In the genomic region with DNA sequence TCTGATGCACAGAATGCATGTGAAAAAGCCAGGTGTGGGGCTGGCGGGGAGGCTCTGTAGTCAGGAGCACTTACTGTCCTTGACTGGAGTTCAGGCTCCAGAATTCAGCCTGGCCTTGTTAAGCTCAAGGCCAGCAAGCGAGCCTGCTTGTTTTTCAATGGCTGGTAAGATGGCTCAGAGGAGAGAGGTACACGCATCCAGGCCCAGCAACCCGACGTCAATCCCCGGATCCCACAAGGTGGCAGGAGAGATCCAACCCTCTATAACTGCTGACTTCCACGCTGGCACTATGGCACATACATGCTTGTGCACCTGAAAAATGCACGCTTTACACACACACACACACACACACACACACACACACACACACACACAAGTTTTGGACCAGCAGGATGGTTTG, we compare ENCODE assay signal across 17 mouse cellular contexts. TPM values are rescaled to one million over a fixed set of nuclear protein-coding genes. Genes with fewer than 3 reads are reported as not detected.
DNase-seq lines count a peak whose midpoint lies in the region; ATAC-seq and TF ChIP-seq lines count a peak whose summit lies in the region.
"Had no signal": no experiment of that assay in that cellular context is flagged by ENCODE, and none has a peak within 500 bp of the region (broad histone marks: within the 10 kb centered on the region; RNA-seq: fewer than 3 reads in every experiment).

No protein-coding gene starts in this region.

- no peaks in the 10 kb centered on the region for H3K36me3 ChIP-seq in kidney, embryonic 15.5 days
- H3K36me3 ChIP-seq in stomach, postnatal 0 days (ENCODE audit: control insufficient read depth, insufficient read depth, low read length): no peaks in the 10 kb centered on the region
- H3K36me3 ChIP-seq: forebrain, embryonic 10.5 days; liver, embryonic 13.5 days had no signal

- H3K27ac ChIP-seq in kidney, embryonic 15.5 days: no peak overlapping the region
- no peak overlapping the region for H3K27ac ChIP-seq in stomach, postnatal 0 days (replicated peaks)
- H3K27ac ChIP-seq: forebrain, embryonic 10.5 days; gastrocnemius, adult 2 months; hindbrain, embryonic 15.5 days; liver, embryonic 13.5 days had no signal

- H3K4me1 ChIP-seq in kidney, embryonic 15.5 days: 0 out of 2 replicates have a peak, but pooled peaks cover 3% of the 10 kb centered on the region
- no peaks in the 10 kb centered on the region for H3K4me1 ChIP-seq in stomach, postnatal 0 days (replicated peaks; ENCODE audit: control insufficient read depth, insufficient read depth)
- H3K4me1 ChIP-seq: forebrain, embryonic 10.5 days; hindbrain, embryonic 15.5 days; liver, embryonic 13.5 days had no signal

- no peak overlapping the region for H3K4me3 ChIP-seq in kidney, embryonic 15.5 days (replicated peaks)
- no peak overlapping the region for H3K4me3 ChIP-seq in stomach, postnatal 0 days (ENCODE audit: low read depth, low read length)
- H3K4me3 ChIP-seq: forebrain, embryonic 10.5 days; gastrocnemius, adult 2 months; heart, embryonic 12.5 days; hindbrain, embryonic 15.5 days; liver, embryonic 13.5 days had no signal

- WGBS in kidney, embryonic 15.5 days: 62% methylated on average over 8 of the region's 8 CpGs
- 69% methylated on average over 8 of the region's 8 CpGs for WGBS in stomach, postnatal 0 days

- TF ChIP-seq EP300 in stomach, postnatal 0 days (optimal IDR thresholded peaks at IDR 0.05): no peak

- peak; percentile 29 to 31 for DNase-seq in kidney, postnatal 4 days
- peak; percentile 9 for DNase-seq in retina, embryonic 14.5 days (ENCODE audit: low spot score)
- no peak for DNase-seq in retina, postnatal 1 day
- DNase-seq in adrenal gland, postnatal 36 days: peak; percentile 41 to 51
- no peak for DNase-seq in stomach, postnatal 0 days (ENCODE audit: low spot score)
- DNase-seq in lung, postnatal 25 days (ENCODE audit: low spot score): no peak
- no peak for DNase-seq in heart, adult 18-20 months
- DNase-seq: gastrocnemius, adult 2 months; kidney, postnatal 36 days; liver, embryonic 13.5 days; thymus, postnatal 4 days had no signal

- TF ChIP-seq CTCF in stomach, postnatal 0 days (IDR thresholded peaks at IDR 0.05; ENCODE audit: low read depth): peak; percentile 57

- ATAC-seq in kidney, embryonic 15.5 days (replicated peaks; ENCODE audit: low FRiP score): no peak
- no peak for ATAC-seq in stomach, postnatal 0 days (ENCODE audit: low FRiP score, low TSS enrichment)

- H3K27me3 ChIP-seq in kidney, embryonic 15.5 days: no peaks in the 10 kb centered on the region
- H3K27me3 ChIP-seq in stomach, postnatal 0 days (ENCODE audit: control insufficient read depth, insufficient read depth, low read length): no peaks in the 10 kb centered on the region
- H3K27me3 ChIP-seq: heart, embryonic 12.5 days; hindbrain, embryonic 15.5 days; liver, embryonic 13.5 days had no signal

- no peaks in the 10 kb centered on the region for H3K9me3 ChIP-seq in kidney, embryonic 15.5 days (replicated peaks)
- no peaks in the 10 kb centered on the region for H3K9me3 ChIP-seq in stomach, postnatal 0 days (ENCODE audit: control insufficient read depth, low read length)
- H3K9me3 ChIP-seq: forebrain, embryonic 10.5 days; hindbrain, embryonic 15.5 days had no signal

- H3K9ac ChIP-seq in kidney, embryonic 15.5 days: no peak overlapping the region
- H3K9ac ChIP-seq in stomach, postnatal 0 days (ENCODE audit: low read length): no peak overlapping the region
- H3K9ac ChIP-seq: heart, embryonic 12.5 days; hindbrain, embryonic 15.5 days; liver, embryonic 13.5 days had no signal

- no peak overlapping the region for H3K4me2 ChIP-seq in kidney, embryonic 15.5 days
- H3K4me2 ChIP-seq in stomach, postnatal 0 days (replicated peaks; ENCODE audit: low read depth): no peak overlapping the region
- H3K4me2 ChIP-seq: heart, embryonic 12.5 days; hindbrain, embryonic 15.5 days; liver, embryonic 13.5 days had no signal

RNA-seq across cellular contexts. Expression of a gene that starts 39.3 kb away (rescaled TPM):
- 12.2 and 12.7 TPM in 2 replicates for polyA plus RNA-seq in kidney, embryonic 15.5 days (2015; fragmentation: Nextera tagmentation; extraction: Ambion mirVana)
- total RNA-seq in adrenal gland, postnatal 36 days (2021): 1 to 10 TPM; 2.8 to 3.1 TPM
- 2.9 and 3.0 TPM in 2 replicates for polyA plus RNA-seq in stomach, postnatal 0 days (2015; fragmentation: Nextera tagmentation; extraction: Ambion mirVana)
- total RNA-seq in heart, adult 18-20 months (2021): 10 to 100 TPM; 32.8 to 34.6 TPM
- total RNA-seq: common myeloid progenitor, adult 5-6 weeks; megakaryocyte-erythroid progenitor cell, adult 5-6 weeks had no signal

Comparison
In these comparisons a context has a peak if more than half of its experiments do, and no peak if none do; other contexts are left out.
1. DNase-seq: peak in kidney, postnatal 4 days (2 of 2), retina, embryonic 14.5 days (single experiment) and adrenal gland, postnatal 36 days (2 of 2); none in retina, postnatal 1 day (single experiment), stomach, postnatal 0 days (single experiment), lung, postnatal 25 days (single experiment) and heart, adult 18-20 months (0 of 2).
2. RNA of a gene that starts 39.3 kb away (total RNA-seq): 32.8 to 34.6 TPM in heart, adult 18-20 months; 2.8 to 3.1 TPM in adrenal gland, postnatal 36 days; every median in the first group is over 4 times any median in the second.